Mouse (Mus musculus): ENCODE measurements around the gene Gm18596. TPM values are rescaled to one million over a fixed set of nuclear protein-coding genes. Genes with fewer than 3 reads are reported as not detected.
"Not testable (repeated sequence)": the region's sequence is repeated elsewhere in the genome, so short reads cannot be mapped to it uniquely, and the experiment has no call there.

Gene Gm18596
- polyA plus RNA-seq, 1 experiment from 2014 or later = not detected

DNA sequence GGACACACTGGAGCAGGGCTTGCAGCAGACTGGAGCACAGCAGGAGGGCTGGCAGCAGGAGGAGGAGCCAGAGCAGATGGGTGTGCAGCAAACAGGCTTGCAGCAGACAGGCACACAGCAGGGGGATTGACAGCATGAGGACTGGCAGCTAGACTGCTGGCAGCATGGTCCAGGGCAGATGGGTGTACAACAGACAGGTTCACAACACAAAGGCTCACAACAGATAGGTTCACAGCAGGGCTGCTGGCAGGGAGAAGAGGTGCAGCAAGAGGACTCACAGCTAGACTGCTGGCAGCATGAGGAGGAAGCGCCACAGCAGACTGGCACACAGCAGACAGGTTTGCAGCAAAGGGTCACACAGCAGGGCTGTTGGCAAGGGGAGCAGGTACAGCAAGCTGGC, 8.2 kb upstream of the Gm18596 start:
- not testable (repeated sequence) for H3K4me2 ChIP-seq; H3K9ac ChIP-seq; H3K4me3 ChIP-seq; H3K4me1 ChIP-seq (replicated peaks); H3K27ac ChIP-seq (replicated peaks); H3K36me3 ChIP-seq; H3K9me3 ChIP-seq; ATAC-seq (ENCODE audit: low read depth); H3K27me3 ChIP-seq
- WGBS = 79% methylated on average over 1 of the region's 1 CpGs

DNA sequence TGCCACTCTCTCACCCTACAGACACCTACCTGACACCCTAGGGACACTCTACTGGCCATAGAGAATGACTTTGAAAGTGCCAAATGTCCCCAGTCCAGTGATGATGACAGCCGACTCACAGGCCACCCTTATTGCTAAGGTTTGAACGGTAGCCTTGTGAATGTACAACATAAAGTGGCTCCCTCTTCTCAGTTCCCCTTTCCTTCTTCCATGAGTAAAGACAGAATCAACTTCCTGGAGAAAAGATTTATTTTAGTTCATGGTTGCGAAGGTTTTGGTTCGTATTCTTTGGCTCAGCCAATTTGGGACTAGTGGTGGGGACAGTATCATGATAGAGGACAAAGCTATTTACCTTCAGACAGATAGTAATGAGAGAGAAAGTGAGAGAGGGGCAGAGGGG, 3.5 kb downstream of the Gm18596 start:
- Histone ChIP-seq H3K27me3 (no peaks in the 10 kb centered on the region), H3K9ac (no peak overlapping the region), H3K4me3 (no peak overlapping the region), H3K27ac (replicated peaks) (no peak overlapping the region), H3K9me3 (peaks cover 4% of the 10 kb centered on the region), H3K4me1 (replicated peaks) (0 out of 2 replicates have a peak, but pooled peaks cover 5% of the 10 kb centered on the region), H3K36me3 (no peaks in the 10 kb centered on the region), H3K4me2 (no peak overlapping the region)
- WGBS = 94% methylated on average over 4 of the region's 4 CpGs
- no peak for ATAC-seq (ENCODE audit: low read depth)

DNA sequence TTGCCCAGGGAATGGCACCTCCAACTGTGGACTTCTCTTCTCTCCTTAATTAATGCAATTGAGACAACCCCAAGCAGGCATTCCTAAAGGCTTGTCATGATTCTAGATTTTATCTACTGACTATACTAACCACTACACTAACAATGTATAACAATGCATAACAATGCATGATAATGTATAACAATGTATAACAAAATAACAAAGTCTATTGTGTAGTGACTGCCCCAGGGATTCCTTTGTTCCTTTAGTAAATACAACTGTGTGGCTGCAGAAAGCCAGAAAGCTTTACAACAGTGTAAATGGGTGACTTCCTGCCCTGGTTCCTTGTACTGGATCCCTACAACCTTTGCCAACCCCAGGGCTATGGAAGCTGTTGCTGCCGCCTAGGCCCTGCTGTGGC, 6.5 kb downstream of the Gm18596 start:
- Histone ChIP-seq H3K27me3 (no peaks in the 10 kb centered on the region), H3K36me3 (no peaks in the 10 kb centered on the region), H3K4me3 (no peak overlapping the region), H3K9me3 (peaks cover 4% of the 10 kb centered on the region), H3K4me2 (no peak overlapping the region), H3K27ac (replicated peaks) (no peak overlapping the region), H3K9ac (no peak overlapping the region), H3K4me1 (replicated peaks) (no peaks in the 10 kb centered on the region)
- WGBS = 84% methylated on average over 1 of the region's 1 CpGs
- no peak for ATAC-seq (ENCODE audit: low read depth)

DNA sequence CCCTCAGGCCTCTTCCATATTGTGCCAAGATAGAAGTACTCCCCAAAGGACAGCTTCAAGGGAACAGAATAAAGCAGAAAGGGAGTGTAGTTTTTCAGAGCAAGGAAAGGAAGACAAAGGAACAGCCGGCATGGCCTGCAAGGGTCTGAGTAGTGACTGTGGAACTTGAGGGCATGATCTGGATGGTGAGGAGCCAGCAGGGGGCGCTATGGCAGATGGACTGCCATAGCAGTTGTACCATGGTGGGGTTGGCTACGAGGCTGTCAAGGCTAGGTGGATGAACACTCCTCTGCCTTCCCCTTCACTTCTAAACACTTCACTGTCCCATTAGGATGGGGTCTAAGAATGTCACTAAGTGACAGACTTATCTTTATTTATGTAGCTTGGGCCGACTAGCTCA, 13.2 kb downstream of the Gm18596 start:
- 49% methylated on average over 4 of the region's 4 CpGs for WGBS
- no peak for ATAC-seq (ENCODE audit: low read depth)

GRCm38 (mm10) chr10:77728280-77728679, 14.2 kb downstream of the Gm18596 start:
- Histone ChIP-seq H3K4me2 (no peak overlapping the region), H3K36me3 (no peaks in the 10 kb centered on the region), H3K27ac (replicated peaks) (no peak overlapping the region), H3K4me3 (no peak overlapping the region), H3K4me1 (replicated peaks) (no peaks in the 10 kb centered on the region), H3K27me3 (no peaks in the 10 kb centered on the region), H3K9ac (no peak overlapping the region), H3K9me3 (no peaks in the 10 kb centered on the region)
- ATAC-seq (ENCODE audit: low read depth) = no peak
- whole genome bisulfite sequencing = 68% methylated on average over 4 of the region's 4 CpGs

More for the DNA sequence above, 13.2 kb downstream of the Gm18596 start:
- Histone ChIP-seq H3K9me3 (no peaks in the 10 kb centered on the region; the same call in 1 of the 2 replicates), H3K36me3 (no peaks in the 10 kb centered on the region), H3K9ac (no peak overlapping the region), H3K4me2 (no peak overlapping the region), H3K27ac (replicated peaks) (no peak overlapping the region), H3K4me1 (replicated peaks) (no peaks in the 10 kb centered on the region), H3K4me3 (no peak overlapping the region), H3K27me3 (no peaks in the 10 kb centered on the region)

GRCm38 (mm10) chr10:77726186-77726585, 16.3 kb downstream of the Gm18596 start, which contains the start of gene Gm10100:
Gm10100 (plus strand) TSS chr10:77726486.
- 28% methylated on average over 3 of the region's 3 CpGs for WGBS
- Histone ChIP-seq H3K4me2 (no peak within 1 kb of the TSS), H3K27ac (replicated peaks) (no peak within 1 kb of the TSS), H3K36me3 (no peaks in the 10 kb centered on the region), H3K27me3 (no peaks in the 10 kb centered on the region), H3K9me3 (no peaks in the 10 kb centered on the region), H3K4me3 (no peak within 1 kb of the TSS), H3K9ac (no peak within 1 kb of the TSS), H3K4me1 (replicated peaks) (no peaks in the 10 kb centered on the region)
- ATAC-seq (ENCODE audit: low read depth) = no peak

- no peak for ATAC-seq (ENCODE audit: low read depth)
- Histone ChIP-seq H3K27ac (replicated peaks) (no peak overlapping the region), H3K4me3 (no peak overlapping the region), H3K4me1 (replicated peaks) (no peaks in the 10 kb centered on the region), H3K36me3 (no peaks in the 10 kb centered on the region), H3K9ac (no peak overlapping the region), H3K9me3 (no peaks in the 10 kb centered on the region), H3K4me2 (no peak overlapping the region), H3K27me3 (no peaks in the 10 kb centered on the region)
- 78% methylated on average over 8 of the region's 8 CpGs for WGBS
These were observed 17.6 kb downstream of the Gm18596 start for GRCm38 (mm10) chr10:77724855-77725254.

- H3K4me2 ChIP-seq; H3K27ac ChIP-seq (replicated peaks); ATAC-seq (ENCODE audit: low read depth); H3K9me3 ChIP-seq; H3K4me3 ChIP-seq; H3K36me3 ChIP-seq; H3K4me1 ChIP-seq (replicated peaks); H3K9ac ChIP-seq; H3K27me3 ChIP-seq: not testable (repeated sequence)
- 90% methylated on average over 1 of the region's 1 CpGs for WGBS
These were observed 22.1 kb downstream of the Gm18596 start, which contains the start of gene Krtap12-1 for GRCm38 (mm10) chr10:77720299-77720698. Krtap12-1 (plus strand) TSS chr10:77720599.

DNA sequence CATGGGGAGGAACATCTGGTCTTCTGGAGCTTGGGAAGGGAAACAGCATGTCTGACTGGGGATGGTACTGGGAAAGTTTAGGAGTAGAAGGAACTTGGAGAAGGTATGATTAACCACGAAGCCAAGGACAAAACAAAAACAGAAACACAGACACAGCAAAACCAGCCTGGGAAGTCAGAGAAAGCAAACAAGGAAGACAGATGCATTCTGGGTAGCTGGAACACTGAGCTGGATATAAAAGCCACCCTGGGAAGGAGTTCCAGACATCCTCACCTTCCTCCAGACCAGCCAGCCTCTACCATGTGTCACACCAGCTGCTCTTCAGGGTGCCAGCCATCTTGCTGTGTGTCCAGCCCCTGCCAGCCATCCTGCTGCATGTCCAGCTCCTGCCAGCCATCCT, 26.9 kb downstream of the Gm18596 start, which contains the start of gene Gm10142:
TSS of gene Gm10142 (plus strand) at position 301 of the 400 bp plus-strand sequence.
- H3K4me1 ChIP-seq (replicated peaks) = no peaks in the 10 kb centered on the region
- 93% methylated on average over 1 of the region's 1 CpGs for WGBS
- no peak within 1 kb of the TSS for H3K27ac ChIP-seq (replicated peaks)
- no peak within 1 kb of the TSS for H3K4me3 ChIP-seq
- H3K9me3 ChIP-seq = no peaks in the 10 kb centered on the region
- no peak within 1 kb of the TSS for H3K9ac ChIP-seq
- H3K36me3 ChIP-seq = no peaks in the 10 kb centered on the region
- no peak for ATAC-seq (ENCODE audit: low read depth)
- H3K4me2 ChIP-seq = no peak within 1 kb of the TSS
- no peaks in the 10 kb centered on the region for H3K27me3 ChIP-seq

DNA sequence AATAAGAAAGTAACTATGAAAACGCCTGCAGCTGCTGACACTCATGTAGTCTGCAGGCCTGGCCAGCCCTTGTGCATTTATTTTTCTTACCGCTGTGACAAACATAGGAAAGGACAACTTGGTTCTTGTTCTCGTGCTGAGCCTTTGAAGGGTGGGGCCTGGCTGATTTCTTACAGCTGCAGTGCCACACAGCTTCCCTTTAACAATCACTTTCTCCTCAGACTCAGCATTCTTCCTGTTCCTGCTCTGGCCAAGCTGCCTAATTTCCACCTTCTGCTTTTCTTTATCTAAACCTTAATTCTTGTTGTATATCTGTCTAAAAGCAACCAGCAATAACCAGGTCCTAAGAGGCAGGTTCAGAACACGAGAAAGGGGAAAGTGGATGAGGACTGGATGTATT, 28.7 kb downstream of the Gm18596 start:
- Histone ChIP-seq H3K9ac (no peak overlapping the region), H3K4me1 (replicated peaks) (no peaks in the 10 kb centered on the region), H3K4me2 (no peak overlapping the region), H3K4me3 (no peak overlapping the region), H3K27ac (replicated peaks) (no peak overlapping the region), H3K36me3 (no peaks in the 10 kb centered on the region), H3K9me3 (no peaks in the 10 kb centered on the region), H3K27me3 (no peaks in the 10 kb centered on the region)
- ATAC-seq (ENCODE audit: low read depth) = no peak
- WGBS = 70% methylated on average over 4 of the region's 4 CpGs

GRCm38 (mm10) chr10:77711157-77711556, 31.3 kb downstream of the Gm18596 start, which contains the start of gene Gm10024:
Gm10024 (plus strand) TSS chr10:77711457.
- not testable (repeated sequence) for H3K4me2 ChIP-seq; H3K36me3 ChIP-seq; H3K4me3 ChIP-seq; H3K4me1 ChIP-seq (replicated peaks); H3K9ac ChIP-seq; H3K27me3 ChIP-seq; ATAC-seq (ENCODE audit: low read depth); H3K9me3 ChIP-seq; H3K27ac ChIP-seq (replicated peaks)

GRCm38 (mm10) chr10:77709831-77710230, 32.6 kb downstream of the Gm18596 start:
- WGBS = 82% methylated on average over 3 of the region's 3 CpGs
- Histone ChIP-seq H3K27ac (replicated peaks) (no peak overlapping the region), H3K27me3 (no peaks in the 10 kb centered on the region), H3K36me3 (no peaks in the 10 kb centered on the region), H3K4me3 (no peak overlapping the region), H3K4me1 (replicated peaks) (no peaks in the 10 kb centered on the region), H3K9me3 (peaks cover 3% of the 10 kb centered on the region; the same call in 1 of the 2 replicates), H3K9ac (no peak overlapping the region), H3K4me2 (no peak overlapping the region)
- no peak for ATAC-seq (ENCODE audit: low read depth)

- H3K4me2 ChIP-seq = no peak within 1 kb of the TSS
- no peak within 1 kb of the TSS for H3K4me3 ChIP-seq
- no peak within 1 kb of the TSS for H3K27ac ChIP-seq (replicated peaks)
- 93% methylated on average over 1 of the region's 1 CpGs for WGBS
- peaks cover 3% of the 10 kb centered on the region; the same call in 1 of the 2 replicates for H3K9me3 ChIP-seq
- H3K9ac ChIP-seq = no peak within 1 kb of the TSS
- H3K4me1 ChIP-seq (replicated peaks) = no peaks in the 10 kb centered on the region
- H3K27me3 ChIP-seq = no peaks in the 10 kb centered on the region
- ATAC-seq (ENCODE audit: low read depth) = no peak
- no peaks in the 10 kb centered on the region for H3K36me3 ChIP-seq
These were observed 36.1 kb downstream of the Gm18596 start, which contains the start of gene Gm10272 for GRCm38 (mm10) chr10:77706326-77706725. Gm10272 (plus strand) TSS chr10:77706626.

Data from neural tube, embryonic 13.5 days (tissue).